Mouse (Mus musculus) thymus, adult 2 months (tissue): ENCODE results near the gene R3hdm4.

ENCODE experiments used
- CTCF ChIP-seq: fragments of 200-500 bp; IDR thresholded peaks from 2 replicates; pipeline ENCODE4 v1.5.1; 2012; ENCODE audit warnings: mild to moderate bottlenecking, control low read depth, low read length, moderate library complexity, borderline replicate concordance; ENCODE audit not compliant: control insufficient read depth, poor library complexity, insufficient read depth; ENCODE audit errors: extremely low read depth
- POLR2A ChIP-seq: fragments of 200-500 bp; IDR thresholded peaks from 2 replicates; pipeline ENCODE4 v1.6.1; 2012; ENCODE audit warnings: mild to moderate bottlenecking, low read length, control low read depth, moderate library complexity; ENCODE audit not compliant: control insufficient read depth, poor library complexity, insufficient read depth; ENCODE audit errors: extremely low read depth

DNA sequence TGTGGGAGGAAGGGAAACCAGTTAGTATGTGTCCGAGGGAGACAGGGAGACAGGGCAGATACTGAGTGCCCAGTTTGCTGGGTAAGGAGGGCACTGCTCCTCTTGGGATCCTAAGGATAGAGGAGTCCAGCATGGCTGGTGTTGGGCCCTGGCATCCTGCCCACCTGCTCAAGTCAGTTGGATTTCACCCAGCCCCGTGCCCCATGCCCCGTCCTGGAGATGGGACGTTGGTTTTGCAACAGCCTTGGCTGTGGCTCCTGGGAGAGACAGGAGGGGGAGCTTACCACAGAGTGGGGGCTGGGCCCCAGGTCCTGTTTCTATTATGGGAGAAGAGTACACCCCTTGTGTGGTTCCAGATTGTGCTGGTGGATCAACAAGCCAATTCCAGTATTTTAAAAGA is 36.6 kb downstream of the R3hdm4 start:
- no peak for TF ChIP-seq CTCF
- no peak for TF ChIP-seq POLR2A
